Mouse (Mus musculus) CD4-positive, CD25-positive, alpha-beta regulatory T cell, adult 4 months (primary cell): ENCODE results near the gene Prdm11. TPM values are rescaled to one million over a fixed set of nuclear protein-coding genes. Genes with fewer than 3 reads are reported as not detected.

Experiments
- ATAC-seq: one replicate; pipeline ENCODE4 v1.8.0; 2017
- polyA plus RNA-seq, 2 experiments: library from polyadenylated mRNA; unstranded; fragments of 100-300 nt; shearing (Covaris generic); gene quantifications; one replicate each; pipeline ENCODE4 v1.2.1; 2017

The Prdm11 gene
- polyA plus RNA-seq, 2 experiments from 2014 or later = 1.8 to 2.1 TPM

DNA sequence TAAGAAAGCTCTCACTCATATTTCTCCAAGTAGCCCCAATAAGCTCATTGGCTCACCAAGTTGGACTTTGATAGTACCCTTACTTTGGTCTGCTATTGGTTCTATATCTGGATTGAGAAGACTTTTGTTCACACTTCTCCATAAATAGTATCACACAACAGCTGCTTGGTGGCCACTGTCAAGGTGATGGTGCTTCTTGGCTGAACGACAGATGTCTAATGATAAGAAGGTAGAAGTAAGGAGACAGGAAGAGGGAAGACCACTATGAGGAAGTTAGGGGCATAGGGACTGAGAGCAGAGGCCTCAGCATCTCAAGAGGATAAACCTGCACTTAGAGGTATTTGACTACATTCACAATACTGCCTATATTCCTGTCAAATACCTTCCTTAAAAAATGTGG is 81.6 kb downstream of the Prdm11 start:
- no peak for ATAC-seq

GRCm38 (mm10) chr2:92958640-92959039 is 87.3 kb downstream of the Prdm11 start:
- no peak for ATAC-seq

- ATAC-seq = no peak
Measured at GRCm38 (mm10) chr2:92956943-92957342, 89.0 kb downstream of the Prdm11 start.

DNA sequence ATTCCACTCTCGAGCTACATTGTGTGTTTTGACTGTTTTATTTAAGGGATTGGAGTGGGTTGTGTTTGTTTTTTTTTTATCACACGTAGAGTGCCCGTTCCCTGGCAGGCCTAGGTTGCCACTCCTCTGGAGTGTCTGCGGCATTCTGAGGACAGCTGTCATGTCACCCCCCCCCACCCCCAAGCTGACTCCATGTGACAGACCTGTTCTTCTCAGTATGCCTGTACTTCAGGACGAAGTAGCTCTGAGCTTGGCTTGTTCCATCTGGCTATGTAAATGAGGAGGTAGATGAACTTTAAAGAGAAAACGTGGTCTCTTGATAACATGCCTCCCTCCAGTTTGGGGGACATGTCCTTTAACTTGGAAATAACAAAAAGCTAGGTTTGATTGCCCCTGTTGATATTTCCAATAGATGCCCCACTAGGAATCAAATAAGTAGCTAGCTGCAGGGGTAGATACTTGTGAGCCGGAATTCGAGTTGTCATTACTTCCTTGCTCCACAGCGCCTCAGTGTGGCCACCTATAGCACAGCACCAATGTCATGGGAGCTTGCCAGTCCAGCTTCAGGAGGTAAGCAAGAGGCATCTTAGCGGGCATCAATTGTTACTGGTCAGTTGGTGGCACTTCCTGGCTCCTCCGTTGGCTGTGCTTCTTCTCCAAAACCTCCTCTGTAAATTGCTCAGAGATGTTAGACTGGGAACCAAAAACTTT is 91.4 kb downstream of the Prdm11 start:
- no peak for ATAC-seq

- no peak for ATAC-seq
Measured at GRCm38 (mm10) chr2:92953450-92953849, 92.5 kb downstream of the Prdm11 start.

DNA sequence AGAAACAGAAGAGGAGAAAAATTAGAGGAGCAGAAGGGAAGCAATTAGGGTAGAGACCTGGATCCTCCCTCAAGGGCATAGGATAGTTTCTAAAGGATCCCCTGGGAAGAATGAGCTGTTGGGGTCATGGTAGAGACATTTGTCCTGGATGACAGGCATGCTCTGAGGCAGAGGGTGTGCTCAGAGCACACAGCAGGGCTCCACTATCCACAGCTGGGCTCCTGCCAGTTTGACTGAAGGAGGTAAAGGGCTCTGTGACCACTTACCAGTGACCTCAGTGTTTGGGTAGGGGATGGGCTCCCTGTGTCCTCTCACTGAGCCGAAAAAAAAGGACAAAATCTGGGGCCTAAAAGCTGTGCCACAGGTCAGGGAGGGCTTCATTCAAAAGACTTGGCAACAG is 96.4 kb downstream of the Prdm11 start:
- ATAC-seq = no peak

DNA sequence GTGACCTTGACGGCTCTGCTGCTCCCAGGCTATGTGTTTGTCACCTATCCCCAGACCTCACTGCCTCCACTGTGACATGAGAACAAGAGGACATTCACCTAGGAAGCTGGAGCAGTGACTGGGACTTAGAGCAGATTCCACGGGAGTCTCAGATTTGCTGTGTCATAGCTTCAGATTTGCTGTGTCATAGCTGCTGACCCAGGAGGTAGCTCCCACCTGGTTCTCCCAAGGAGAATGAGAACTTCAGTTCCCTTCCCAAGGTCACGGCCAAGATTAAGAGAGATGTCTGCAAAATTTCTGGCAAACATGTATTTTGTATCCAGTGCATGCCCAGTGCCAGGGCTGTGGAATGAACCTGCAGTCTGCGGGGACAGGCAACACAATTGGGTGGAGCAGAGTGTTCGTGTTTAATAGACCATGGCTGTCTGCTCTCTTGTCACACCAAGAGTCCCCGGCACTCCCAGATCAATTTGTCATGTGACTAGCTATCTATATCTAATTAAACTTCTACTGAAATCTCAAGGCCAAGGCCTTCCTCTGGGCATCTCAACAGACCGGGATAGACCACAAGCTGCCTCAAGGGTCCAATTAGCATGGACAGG is 97.2 kb downstream of the Prdm11 start:
- ATAC-seq = no peak

GRCm38 (mm10) chr2:92947981-92948698 is 97.8 kb downstream of the Prdm11 start:
- no peak for ATAC-seq

DNA sequence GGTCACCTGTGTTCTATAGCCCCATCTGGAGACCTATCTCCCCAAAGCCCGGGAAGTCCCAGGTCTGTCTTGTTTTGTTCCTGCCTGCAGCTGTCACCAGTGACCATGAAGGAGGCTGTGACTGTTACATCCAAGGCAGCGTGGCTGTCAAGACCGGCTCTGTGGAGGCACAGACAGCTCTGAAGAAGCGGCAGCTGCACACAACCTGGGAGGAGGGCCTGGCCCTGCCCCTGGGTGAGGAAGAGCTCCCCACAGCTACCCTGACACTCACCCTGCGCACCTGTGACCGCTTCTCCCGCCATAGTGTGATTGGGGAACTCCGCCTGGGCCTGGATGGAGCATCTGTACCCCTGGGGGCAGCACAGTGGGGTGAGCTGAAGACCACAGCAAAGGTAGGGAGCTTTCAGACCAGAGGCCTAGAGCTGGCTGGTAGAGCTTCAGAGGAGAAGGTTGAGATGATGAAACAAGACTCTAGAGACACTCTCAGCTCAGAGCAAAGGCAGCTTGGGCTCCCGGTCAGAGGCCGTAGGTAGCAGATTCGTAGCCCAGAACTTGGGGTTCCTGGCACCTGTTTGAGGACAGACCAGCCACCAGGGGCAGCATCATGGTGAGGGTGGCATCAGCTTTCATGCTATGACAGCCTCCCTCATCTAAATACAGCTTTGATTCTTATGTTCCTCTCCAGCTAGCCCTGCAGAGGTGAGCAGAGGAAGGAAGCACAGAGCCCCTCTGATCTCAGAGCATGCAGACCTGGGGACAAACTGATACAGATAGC is 100.0 kb downstream of the Prdm11 start:
- no peak for ATAC-seq

DNA sequence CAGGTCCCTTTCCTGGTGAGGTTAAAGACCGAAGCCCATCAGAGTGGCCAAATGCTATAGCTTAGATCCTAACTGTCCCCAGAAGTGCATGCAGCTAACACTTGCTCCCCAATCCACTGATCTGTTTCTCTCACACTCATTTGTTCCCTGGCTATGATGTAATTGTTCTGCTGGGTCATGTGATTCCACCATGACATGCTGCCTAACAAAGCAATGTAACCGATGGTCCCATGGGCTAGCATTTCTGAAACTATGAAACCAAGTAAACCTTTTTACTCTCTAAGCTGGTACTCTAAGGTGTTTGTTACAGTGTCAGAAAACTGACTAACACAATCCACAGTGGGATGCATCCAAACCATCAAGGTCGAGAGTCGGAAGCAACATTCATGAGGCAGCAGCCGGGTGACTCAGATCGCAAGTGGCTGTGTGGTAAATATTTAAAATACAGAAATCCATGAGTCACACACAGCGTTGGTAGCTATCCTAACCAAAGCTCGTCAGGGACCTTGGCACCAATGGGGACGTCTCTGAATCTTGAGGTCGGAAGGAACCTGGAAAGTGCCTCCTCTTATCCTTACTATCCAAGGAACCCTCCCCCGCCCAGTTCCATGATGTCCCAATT is 100.7 kb downstream of the Prdm11 start:
- ATAC-seq = no peak

- no peak for ATAC-seq
Measured at GRCm38 (mm10) chr2:92944356-92944755, 101.6 kb downstream of the Prdm11 start.

GRCm38 (mm10) chr2:92943406-92943805 is 102.6 kb downstream of the Prdm11 start:
- no peak for ATAC-seq

GRCm38 (mm10) chr2:92941463-92941862 is 104.5 kb downstream of the Prdm11 start:
- no peak for ATAC-seq

- no peak for ATAC-seq
Measured at GRCm38 (mm10) chr2:92940963-92941362, 105.0 kb downstream of the Prdm11 start.

- ATAC-seq = no peak
Measured at GRCm38 (mm10) chr2:92938827-92939226, 107.1 kb downstream of the Prdm11 start.

- no peak for ATAC-seq
Measured at GRCm38 (mm10) chr2:92938063-92938462, 107.9 kb downstream of the Prdm11 start.

DNA sequence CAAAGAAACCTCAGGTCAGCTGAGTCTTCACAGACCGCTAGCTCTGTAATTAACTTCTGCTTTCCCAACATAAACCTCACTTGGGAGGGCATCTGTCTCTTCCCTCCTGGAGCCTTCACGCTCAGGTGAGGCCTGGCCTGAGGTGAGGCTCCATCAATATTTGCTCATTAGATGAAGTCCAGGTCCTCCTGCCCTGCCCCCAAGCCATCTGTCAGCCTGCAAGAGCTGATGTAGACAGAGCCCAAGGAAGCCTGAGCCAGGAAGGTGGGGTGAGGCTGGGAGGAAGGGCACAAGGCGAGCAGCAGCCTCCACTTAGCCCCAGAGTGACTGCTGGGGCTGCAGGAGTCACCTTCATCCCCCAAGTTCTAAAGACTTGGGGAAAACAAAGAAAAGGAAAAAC is 110.5 kb downstream of the Prdm11 start:
- ATAC-seq = no peak

GRCm38 (mm10) chr2:92934312-92934982 is 111.5 kb downstream of the Prdm11 start:
- no peak for ATAC-seq

- no peak for ATAC-seq
Measured at GRCm38 (mm10) chr2:92933379-92933778, 112.6 kb downstream of the Prdm11 start.

DNA sequence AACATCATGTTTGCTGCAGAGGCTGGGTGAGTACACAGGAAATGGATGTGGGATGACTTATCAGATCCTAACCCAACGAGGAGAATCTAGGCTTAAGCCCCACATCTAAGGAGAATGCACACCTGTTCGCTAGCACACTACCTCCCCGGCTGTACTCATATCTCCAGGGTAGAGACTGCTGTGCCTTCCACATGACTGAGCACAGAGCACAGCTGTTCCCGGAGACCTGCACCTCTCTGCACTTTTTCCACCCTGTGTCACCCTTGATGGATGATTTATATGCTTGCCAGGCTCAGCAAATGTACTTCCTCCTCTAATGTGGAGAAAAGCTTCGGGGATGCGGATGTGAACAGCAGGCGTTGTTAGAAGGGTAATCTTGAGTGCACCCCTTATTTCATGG is 114.9 kb downstream of the Prdm11 start:
- ATAC-seq = no peak

GRCm38 (mm10) chr2:92929696-92930095 is 116.3 kb downstream of the Prdm11 start:
- no peak for ATAC-seq

DNA sequence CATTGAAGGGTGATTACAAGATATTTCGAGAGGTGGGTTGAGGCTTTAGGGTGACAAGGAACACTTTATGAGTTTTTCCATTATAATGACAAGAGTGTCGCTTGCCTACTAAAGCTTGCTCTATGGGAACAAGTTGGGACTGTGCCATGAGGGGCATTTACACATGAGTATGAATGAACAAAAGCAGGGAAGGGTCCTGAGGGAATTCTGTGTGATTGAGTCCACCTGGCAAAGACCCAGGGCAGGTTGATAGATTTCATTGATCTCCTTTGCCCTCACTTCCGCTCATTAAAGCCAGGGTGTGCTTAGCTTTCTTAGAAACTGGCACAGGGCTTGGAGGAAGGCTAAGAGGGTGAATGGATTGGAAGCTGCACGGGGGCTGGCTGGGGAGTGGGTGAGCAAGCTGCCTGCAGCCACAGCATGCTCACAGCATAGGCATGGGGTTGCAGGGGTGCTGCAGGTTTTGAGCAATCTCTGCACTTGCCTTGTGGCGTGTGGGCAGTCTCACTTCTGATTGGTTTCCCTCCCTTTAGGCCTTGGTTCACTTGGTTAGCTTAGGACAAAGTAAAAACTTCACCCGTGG is 121.2 kb downstream of the Prdm11 start:
- ATAC-seq = no peak
